Mouse (Mus musculus) cerebellum, adult 2 months (tissue): ENCODE measurements at regions not wholly inside any gene's neighbourhood (a gene's known extent, or its start where the extent isn't known, plus 50 kb on each side); places are given as distances from the start of the nearest gene placed in this dataset.

Source experiments
- DNase-seq, 2 experiments: peaks; one replicate each; pipeline ENCODE4 v3.0.0; 2021
- H3K27ac ChIP-seq: fragments of 200-500 bp; 2 replicates; pipeline ENCODE4 v1.5.1; 2012; ENCODE audit warnings: low read length, control low read depth, inconsistent platforms; ENCODE audit not compliant: insufficient read depth
- H3K27me3 ChIP-seq: fragments of 200-500 bp; 2 replicates; pipeline ENCODE4 v1.6.1; 2012; ENCODE audit warnings: inconsistent platforms, mild to moderate bottlenecking, low read length, moderate library complexity; ENCODE audit not compliant: control insufficient read depth, insufficient read depth
- H3K4me1 ChIP-seq: fragments of 200-500 bp; 2 replicates; pipeline ENCODE4 v1.6.1; 2011; ENCODE audit warnings: low read length; ENCODE audit not compliant: control insufficient read depth, insufficient read depth
- H3K4me3 ChIP-seq: fragments of 200-500 bp; replicated peaks from 2 replicates; pipeline ENCODE3; 2011; ENCODE audit warnings: mild to moderate bottlenecking, low read depth, low read length, control low read depth; ENCODE audit not compliant: insufficient read depth
- CTCF ChIP-seq: fragments of 200-500 bp; IDR thresholded peaks from 2 replicates; pipeline ENCODE4 v1.5.1; 2011; ENCODE audit warnings: low read depth, mild to moderate bottlenecking, control low read depth, low read length, moderate library complexity, borderline replicate concordance; ENCODE audit not compliant: insufficient read depth
- POLR2A ChIP-seq: fragments of 200-500 bp; IDR thresholded peaks from 2 replicates; pipeline ENCODE4 v1.6.1; 2011; ENCODE audit warnings: low read length, control low read depth, borderline replicate concordance; ENCODE audit not compliant: insufficient read depth
- WGBS: fragments of 180-500 bp; shearing (Covaris S2); methylation state at CpG from one replicate; pipeline ENCODE4 v1.1.7; 2018; 5-methylcytosine and 5-hydroxymethylcytosine counted together

DNA sequence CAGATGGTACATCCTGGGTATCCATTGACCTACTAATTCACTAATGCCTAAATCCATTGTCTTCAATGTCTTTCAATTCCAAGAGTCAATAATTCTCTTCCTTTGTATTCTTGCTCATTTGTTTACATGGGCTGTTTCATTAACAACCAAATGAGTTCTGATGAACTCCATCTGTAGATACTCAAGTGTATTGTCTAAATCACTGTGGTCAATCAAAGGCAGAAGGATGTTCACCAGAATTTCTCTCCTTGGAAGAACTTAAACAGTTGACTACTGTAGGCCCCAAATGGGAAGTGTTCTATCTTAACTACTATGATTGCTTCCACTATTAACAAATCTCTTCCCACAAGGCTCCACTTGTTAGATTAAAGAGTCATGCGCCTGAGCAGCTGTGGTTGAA is 236.9 kb upstream of the Marcks start:
- no peak overlapping the region for H3K27ac ChIP-seq
- no peak overlapping the region for H3K4me3 ChIP-seq
- H3K27me3 ChIP-seq: no peaks in the 10 kb centered on the region
- DNase-seq: no peak
- 92% methylated on average over 1 of the region's 1 CpGs for WGBS
- no peaks in the 10 kb centered on the region for H3K4me1 ChIP-seq
- TF ChIP-seq POLR2A (no peak), CTCF (no peak)

DNA sequence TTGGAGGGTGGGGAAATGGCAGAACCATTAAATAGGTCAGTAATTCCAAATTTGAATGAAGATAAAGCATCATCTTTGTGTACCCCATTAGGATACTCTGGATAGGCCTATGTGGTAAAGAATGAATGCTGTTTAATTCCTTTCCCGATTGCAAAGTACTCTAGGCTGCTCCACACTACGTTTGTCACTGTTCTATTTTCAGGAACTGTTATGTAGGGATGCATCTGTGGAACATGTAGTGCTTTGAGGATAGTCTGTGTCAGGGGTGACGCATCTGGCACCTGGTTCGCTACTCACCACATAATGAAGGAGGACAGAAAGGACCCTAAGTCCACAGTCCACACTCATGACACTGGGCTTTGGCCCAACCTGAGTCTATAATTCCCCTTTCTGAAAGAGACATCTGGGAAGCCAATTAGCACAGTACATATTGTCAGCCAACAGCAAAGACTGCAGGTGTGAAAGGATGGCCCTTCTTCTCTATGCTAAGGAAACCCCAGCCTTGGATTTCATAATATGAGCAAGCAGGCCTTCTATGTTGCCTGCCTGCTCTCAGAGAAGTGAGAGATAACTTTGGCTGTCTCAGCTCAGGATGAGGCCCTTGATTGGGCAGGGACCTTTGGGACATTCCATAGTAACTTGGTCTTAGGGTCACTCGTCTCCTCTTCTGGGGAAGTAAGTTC is 230.4 kb upstream of the Marcks start:
- no peak for DNase-seq
- Histone ChIP-seq H3K4me3 (no peak overlapping the region), H3K27ac (no peak overlapping the region), H3K27me3 (no peaks in the 10 kb centered on the region), H3K4me1 (0 out of 2 replicates have a peak, but pooled peaks cover 3% of the 10 kb centered on the region)
- WGBS: 83% methylated on average over 5 of the region's 5 CpGs
- TF ChIP-seq POLR2A: no peak
- no peak for TF ChIP-seq CTCF

DNA sequence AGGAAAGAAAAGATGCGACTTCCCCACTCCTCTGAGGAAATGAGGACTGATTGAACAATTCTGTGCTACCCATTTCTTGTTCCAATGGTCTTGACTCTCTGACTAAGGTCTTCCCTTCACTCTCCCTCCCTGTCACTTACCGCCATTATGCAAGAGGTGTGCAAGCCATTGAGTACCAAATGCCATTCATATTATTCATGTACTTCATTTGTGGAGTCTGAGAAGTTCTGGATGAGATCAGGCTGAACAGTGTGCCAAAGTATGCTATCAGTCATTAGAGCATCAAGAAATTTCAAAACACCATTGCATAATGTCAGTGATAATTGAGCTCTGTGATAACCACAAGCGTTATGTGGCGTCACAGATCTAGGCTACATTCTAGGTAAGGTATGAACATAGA is 229.1 kb upstream of the Marcks start:
- TF ChIP-seq CTCF (no peak), POLR2A (no peak)
- no peak for DNase-seq
- no peaks in the 10 kb centered on the region for H3K27me3 ChIP-seq

DNA sequence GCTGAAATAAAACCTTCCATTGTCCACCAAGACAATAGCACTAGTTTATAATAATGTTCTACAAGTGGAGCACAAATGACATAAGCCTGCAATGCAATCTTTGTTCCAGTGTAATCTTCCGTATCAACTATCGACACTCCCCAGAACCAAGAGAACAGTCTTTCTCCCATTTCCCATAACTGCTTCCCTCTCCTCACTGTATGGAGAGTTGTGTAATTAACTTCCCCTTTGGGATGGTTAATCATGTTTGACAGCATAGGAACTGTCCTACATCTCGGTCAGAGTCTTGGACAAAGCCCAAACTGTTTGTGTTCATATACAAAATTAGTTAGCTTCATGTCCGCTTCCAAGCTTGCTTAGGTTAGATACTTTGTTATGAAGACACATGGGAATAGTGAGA is 225.8 kb upstream of the Marcks start:
- TF ChIP-seq CTCF: no peak
- no peak for TF ChIP-seq POLR2A
- H3K4me1 ChIP-seq: 0 out of 2 replicates have a peak, but pooled peaks cover 3% of the 10 kb centered on the region
- DNase-seq: no peak
- WGBS: 50% methylated on average over 4 of the region's 4 CpGs
- H3K27me3 ChIP-seq: no peaks in the 10 kb centered on the region
- no peak overlapping the region for H3K27ac ChIP-seq
- H3K4me3 ChIP-seq: no peak overlapping the region

More for the DNA sequence above, 229.1 kb upstream of the Marcks start:
- Histone ChIP-seq H3K4me1 (0 out of 2 replicates have a peak, but pooled peaks cover 3% of the 10 kb centered on the region), H3K27ac (no peak overlapping the region), H3K4me3 (no peak overlapping the region)
- 97% methylated on average over 4 of the region's 4 CpGs for WGBS

DNA sequence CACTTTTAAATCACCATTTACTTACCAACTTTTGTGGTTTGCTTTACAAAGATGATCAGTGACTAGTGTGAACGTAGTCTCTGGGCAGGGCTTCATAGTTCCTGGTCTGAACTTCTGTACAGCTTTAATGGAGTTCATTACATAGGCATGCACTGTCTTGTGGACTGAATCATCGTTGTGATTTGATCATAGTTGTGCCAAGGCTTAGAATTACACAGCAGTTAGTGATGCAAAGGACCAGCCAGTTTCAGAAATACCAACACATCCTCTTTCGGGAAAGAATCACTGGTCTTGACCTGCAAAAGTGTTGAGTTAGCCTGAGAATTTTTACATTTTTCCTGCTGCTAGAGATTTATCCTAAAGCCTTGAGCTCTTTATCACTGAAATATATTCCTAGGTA is 222.3 kb upstream of the Marcks start:
- no peak for TF ChIP-seq POLR2A
- TF ChIP-seq CTCF: no peak
- H3K4me1 ChIP-seq: no peaks in the 10 kb centered on the region
- WGBS: 90% methylated on average over 3 of the region's 3 CpGs
- no peak for DNase-seq
- no peaks in the 10 kb centered on the region for H3K27me3 ChIP-seq
- no peak overlapping the region for H3K4me3 ChIP-seq
- H3K27ac ChIP-seq: no peak overlapping the region

DNA sequence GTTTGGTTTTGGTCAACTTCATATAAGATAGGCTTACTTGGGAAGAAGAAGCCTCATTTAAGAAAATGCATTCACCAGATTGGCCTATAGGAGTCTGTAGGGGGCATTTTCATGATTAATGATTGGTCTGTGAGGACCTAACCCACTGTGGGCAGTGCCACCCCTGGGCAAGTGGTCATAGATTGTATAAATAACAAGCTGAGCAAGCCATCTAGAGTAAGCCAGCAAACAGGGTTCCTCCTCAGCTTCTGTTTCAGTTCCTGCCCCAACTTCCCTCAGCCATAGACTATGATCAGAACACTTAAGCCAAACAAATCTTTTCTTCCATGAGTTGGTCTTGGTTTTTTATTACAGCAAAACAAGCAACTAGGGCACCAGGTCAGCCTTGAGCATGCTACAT is 220.2 kb upstream of the Marcks start:
- TF ChIP-seq CTCF (no peak), POLR2A (no peak)
- Histone ChIP-seq H3K27ac (no peak overlapping the region), H3K4me3 (no peak overlapping the region), H3K27me3 (no peaks in the 10 kb centered on the region), H3K4me1 (no peaks in the 10 kb centered on the region)
- DNase-seq: no peak

DNA sequence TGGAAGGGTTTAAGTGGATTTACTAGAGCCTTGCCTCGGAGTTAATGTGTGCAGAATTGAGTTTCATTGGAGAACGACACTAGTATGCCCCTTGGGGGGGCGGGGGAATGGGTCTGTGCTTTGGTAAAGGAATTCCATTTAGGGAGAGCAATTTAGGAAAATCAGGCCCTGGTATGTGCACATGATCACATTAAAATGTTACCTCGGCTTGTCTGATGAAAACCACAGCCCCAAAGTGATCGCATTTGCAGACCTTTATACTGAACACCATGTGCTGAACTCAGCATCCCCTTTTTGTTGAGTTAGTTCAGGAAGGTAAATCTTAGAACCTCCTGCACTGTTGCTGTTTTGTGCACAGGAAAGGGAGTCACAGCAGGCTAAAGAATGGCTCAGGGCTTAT is 219.6 kb upstream of the Marcks start:
- H3K27ac ChIP-seq: no peak overlapping the region
- H3K4me1 ChIP-seq: no peaks in the 10 kb centered on the region
- WGBS: 73% methylated on average over 5 of the region's 5 CpGs
- H3K4me3 ChIP-seq: no peak overlapping the region
- no peak for TF ChIP-seq CTCF
- no peak for TF ChIP-seq POLR2A
- DNase-seq: no peak
- H3K27me3 ChIP-seq: no peaks in the 10 kb centered on the region

DNA sequence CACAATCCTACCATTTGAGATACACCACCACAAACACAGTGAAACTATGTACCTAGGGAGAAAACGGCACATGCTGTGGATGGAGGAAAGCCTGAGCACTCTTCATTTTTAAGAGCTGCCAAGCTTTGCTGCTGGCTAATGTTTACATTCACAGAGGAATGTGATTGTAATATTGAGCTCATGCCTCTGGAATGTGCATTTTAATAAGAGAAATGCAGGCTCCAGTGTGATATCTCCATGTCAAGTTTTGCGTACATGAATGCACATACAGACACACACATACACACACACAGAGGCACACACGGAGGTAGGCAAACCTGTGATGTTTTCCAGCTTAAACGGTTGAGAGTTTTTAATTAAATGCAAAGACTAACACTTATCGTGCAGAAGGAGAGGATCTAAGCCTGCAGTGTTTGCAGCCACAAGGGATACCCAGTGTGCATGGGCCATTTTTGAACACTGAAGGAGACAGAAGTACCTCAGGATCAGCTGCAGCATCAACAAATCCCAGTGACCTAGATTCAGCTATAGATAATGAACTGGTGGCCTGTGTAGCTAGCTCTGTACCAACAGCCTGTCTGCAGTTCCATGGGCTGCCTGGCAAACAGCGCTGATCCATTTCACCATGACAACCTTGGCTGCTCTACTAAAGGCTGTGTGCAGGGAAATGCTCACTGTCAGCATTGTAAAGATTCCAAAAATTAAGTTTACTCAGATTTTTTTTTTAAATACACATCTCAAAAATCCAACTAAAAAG is 218.8 kb upstream of the Marcks start:
- H3K27ac ChIP-seq: no peak overlapping the region

More for the DNA sequence above, 218.8 kb upstream of the Marcks start:
- WGBS: 60% methylated on average over 6 of the region's 6 CpGs
- peak; percentile 18 to 59 for DNase-seq
- TF ChIP-seq CTCF: peak; percentile 26; the same call in 1 of the 2 replicates
- no peak for TF ChIP-seq POLR2A
- no peak overlapping the region for H3K4me3 ChIP-seq
- no peaks in the 10 kb centered on the region for H3K27me3 ChIP-seq
- no peaks in the 10 kb centered on the region for H3K4me1 ChIP-seq
